Mouse (Mus musculus) G1E (cell line): ENCODE measurements at regions not wholly inside any gene's neighbourhood (a gene's known extent, or its start where the extent isn't known, plus 50 kb on each side); places are given as distances from the start of the nearest gene placed in this dataset.

Experiments used
- CTCF ChIP-seq: IDR thresholded peaks from 2 replicates; pipeline ENCODE4 v1.5.1; 2012; ENCODE audit warnings: low read depth, low read length, inconsistent platforms, mixed read lengths
- POLR2AphosphoS5 ChIP-seq: IDR thresholded peaks from 2 replicates; pipeline ENCODE4 v1.6.1; 2012; ENCODE audit warnings: low read depth, low read length, inconsistent platforms; ENCODE audit not compliant: insufficient replicate concordance

DNA sequence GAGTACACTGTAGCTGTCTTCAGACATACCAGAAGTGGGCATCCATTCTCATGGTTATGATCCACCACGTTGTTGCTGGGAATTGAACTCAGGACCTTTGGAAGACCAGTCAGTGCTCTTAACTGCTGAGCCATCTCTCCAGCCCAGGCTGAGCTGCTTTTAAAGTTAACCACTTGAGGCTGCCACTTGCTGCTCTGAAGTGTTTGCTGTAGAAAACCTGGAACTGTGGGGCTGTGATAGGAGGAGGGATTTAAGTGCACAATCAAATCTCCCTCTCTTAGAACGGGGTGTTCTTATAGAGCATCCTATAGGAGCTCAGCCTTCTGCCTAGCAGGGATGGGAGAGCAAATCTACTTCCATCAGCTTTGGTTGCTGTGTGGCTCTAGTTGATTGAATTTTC lies 185.1 kb upstream of the Gm12728 start:
- TF ChIP-seq CTCF (no peak), POLR2AphosphoS5 (no peak)
